Mouse (Mus musculus) MEL (cell line): Measurements from ENCODE around the gene Ehbp1. TPM values are rescaled to one million over a fixed set of nuclear protein-coding genes. Genes with fewer than 3 reads are reported as not detected.

ENCODE experiments used
- DNase-seq: peaks from one replicate; pipeline ENCODE4 v3.0.0; 2011; ENCODE audit warnings: low read depth, low spot score
- H3K27ac ChIP-seq: 2 replicates; pipeline ENCODE4 v1.5.1; 2012; ENCODE audit warnings: low read depth, mild to moderate bottlenecking, control low read depth, low read length, moderate library complexity; ENCODE audit not compliant: control insufficient read depth
- H3K27me3 ChIP-seq, 2 experiments: fragments of 150-350 bp in 1 of 2; sonication (generic) in 1 of 2; 2 replicates each; pipeline ENCODE4 v1.6.1; 2012; ENCODE audit warnings: low read length in 2 of 2, mild to moderate bottlenecking in 2 of 2, improper control_type of control experiment in 1 of 2, moderate library complexity in 1 of 2; ENCODE audit not compliant: insufficient read depth in 2 of 2, control insufficient read depth in 1 of 2
- H3K36me3 ChIP-seq, 2 experiments: 2 replicates each; pipeline ENCODE4 v1.6.1; 2012 to 2014; ENCODE audit warnings: low read length in 2 of 2, improper control_type of control experiment in 1 of 2, inconsistent platforms in 1 of 2, mild to moderate bottlenecking in 1 of 2; ENCODE audit not compliant: insufficient read depth in 2 of 2, control insufficient read depth in 1 of 2
- H3K4me1 ChIP-seq, 2 experiments: fragments of 150-350 bp in 1 of 2; sonication (generic) in 1 of 2; 2 replicates each; pipeline ENCODE4 v1.6.1; 2012; ENCODE audit warnings: low read length in 2 of 2, improper control_type of control experiment in 1 of 2, mild to moderate bottlenecking in 1 of 2; ENCODE audit not compliant: insufficient read depth in 2 of 2, control insufficient read depth in 1 of 2
- H3K4me3 ChIP-seq, 2 experiments: fragments of 150-350 bp in 1 of 2; sonication (generic) in 1 of 2; 2 replicates each; pipeline ENCODE4 v1.5.1; 2012; ENCODE audit warnings: low read depth in 2 of 2, low read length in 2 of 2, mild to moderate bottlenecking in 2 of 2, moderate library complexity in 2 of 2, control low read depth in 1 of 2, improper control_type of control experiment in 1 of 2; ENCODE audit not compliant: control insufficient read depth in 1 of 2, insufficient read depth in 1 of 2
- H3K79me2 ChIP-seq: 2 replicates; pipeline ENCODE4 v1.6.1; 2012; ENCODE audit warnings: mild to moderate bottlenecking, low read length, moderate library complexity; ENCODE audit not compliant: control insufficient read depth, poor library complexity, insufficient read depth
- H3K9ac ChIP-seq: 2 replicates; pipeline ENCODE4 v1.6.1; 2012; ENCODE audit warnings: low read depth, mild to moderate bottlenecking, control low read depth, low read length, moderate library complexity; ENCODE audit not compliant: control insufficient read depth, poor library complexity, severe bottlenecking
- H3K9me3 ChIP-seq: fragments of 150-350 bp; sonication (generic); replicated peaks from 2 replicates; pipeline ENCODE4 v1.6.1; 2012; ENCODE audit warnings: mild to moderate bottlenecking, low read length, improper control_type of control experiment, moderate library complexity; ENCODE audit not compliant: insufficient read depth
- CTCF ChIP-seq, 3 experiments: IDR thresholded peaks in 2 of 3; conservative IDR thresholded peaks in 1 of 3; 2 replicates each; pipeline ENCODE4 v1.5.1; 2011 to 2012; ENCODE audit warnings: low read length in 3 of 3, low read depth in 2 of 3, mild to moderate bottlenecking in 2 of 3, improper control_type of control experiment in 1 of 3, inconsistent platforms in 1 of 3, mixed read lengths in 1 of 3, moderate library complexity in 1 of 3; ENCODE audit not compliant: control insufficient read depth in 1 of 3, insufficient read depth in 1 of 3, poor library complexity in 1 of 3, severe bottlenecking in 1 of 3
- E2F4 ChIP-seq: IDR thresholded peaks from 2 replicates; pipeline ENCODE4 v1.6.1; 2011; ENCODE audit warnings: low read depth, low read length, improper control_type of control experiment, borderline replicate concordance
- EP300 ChIP-seq, 2 experiments: IDR thresholded peaks; 2 replicates each; pipeline ENCODE4 v1.6.1; 2011; ENCODE audit warnings: improper control_type of control experiment in 2 of 2, low read length in 2 of 2, low read depth in 1 of 2, mild to moderate bottlenecking in 1 of 2
- ETS1 ChIP-seq: IDR thresholded peaks from 2 replicates; pipeline ENCODE4 v1.6.1; 2012; ENCODE audit warnings: low read depth, mild to moderate bottlenecking, inconsistent platforms, low read length, improper control_type of control experiment, moderate library complexity
- GABPA ChIP-seq: IDR thresholded peaks from 2 replicates; pipeline ENCODE4 v1.6.1; 2012; ENCODE audit warnings: low read depth, mild to moderate bottlenecking, inconsistent platforms, low read length, improper control_type of control experiment, moderate library complexity
- HCFC1 ChIP-seq: IDR thresholded peaks from 2 replicates; pipeline ENCODE4 v1.6.1; 2012; ENCODE audit warnings: low read depth, mild to moderate bottlenecking, inconsistent platforms, low read length, improper control_type of control experiment, moderate library complexity
- KAT2A ChIP-seq: conservative IDR thresholded peaks from 2 replicates; pipeline ENCODE4 v1.6.1; 2012; ENCODE audit warnings: low read depth, low read length, improper control_type of control experiment, inconsistent platforms
- NRF1 ChIP-seq: IDR thresholded peaks from 2 replicates; pipeline ENCODE4 v1.6.1; 2014; ENCODE audit warnings: low read depth, mild to moderate bottlenecking, inconsistent platforms, low read length, improper control_type of control experiment, moderate library complexity; ENCODE audit not compliant: poor library complexity, insufficient read depth, severe bottlenecking
- POLR2AphosphoS2 ChIP-seq: IDR thresholded peaks from 2 replicates; pipeline ENCODE4 v1.6.1; 2011; ENCODE audit warnings: low read length, improper control_type of control experiment
- RAD21 ChIP-seq: IDR thresholded peaks from 2 replicates; pipeline ENCODE4 v1.6.1; 2011; ENCODE audit warnings: mild to moderate bottlenecking, low read depth, low read length, improper control_type of control experiment
- RCOR1 ChIP-seq: IDR thresholded peaks from 2 replicates; pipeline ENCODE4 v1.6.1; 2012; ENCODE audit warnings: low read depth, mild to moderate bottlenecking, inconsistent platforms, low read length, improper control_type of control experiment
- SIN3A ChIP-seq: IDR thresholded peaks from 2 replicates; pipeline ENCODE4 v1.6.1; 2012; ENCODE audit warnings: low read length, improper control_type of control experiment, inconsistent platforms
- TCF12 ChIP-seq: IDR thresholded peaks from 2 replicates; pipeline ENCODE4 v1.6.1; 2014; ENCODE audit warnings: low read depth, mild to moderate bottlenecking, inconsistent platforms, low read length, improper control_type of control experiment, moderate library complexity
- USF2 ChIP-seq, 2 experiments: IDR thresholded peaks; 2 replicates each; pipeline ENCODE4 v1.6.1; 2011 to 2012; ENCODE audit warnings: improper control_type of control experiment in 2 of 2, low read length in 2 of 2, borderline replicate concordance in 1 of 2, inconsistent platforms in 1 of 2, low read depth in 1 of 2, mild to moderate bottlenecking in 1 of 2; ENCODE audit not compliant: insufficient read depth in 1 of 2
- ZKSCAN1 ChIP-seq: IDR thresholded peaks from 2 replicates; pipeline ENCODE4 v1.6.1; 2012; ENCODE audit warnings: low read depth, mild to moderate bottlenecking, inconsistent platforms, low read length, improper control_type of control experiment, moderate library complexity
- ZMIZ1 ChIP-seq: IDR thresholded peaks from 2 replicates; pipeline ENCODE4 v1.6.1; 2012; ENCODE audit warnings: low read depth, mild to moderate bottlenecking, inconsistent platforms, low read length, improper control_type of control experiment, moderate library complexity
- polyA plus RNA-seq, 2 experiments: library from polyadenylated mRNA; stranded (reverse) in 1 of 2; unstranded in 1 of 2; fragments of >175 nt in 1 of 2; fragments of >200 nt in 1 of 2; gene quantifications; 2 replicates each; pipeline versions ENCODE4 v1.2.1 to v1.2.4; 2012; ENCODE audit warnings: low replicate concordance in 2 of 2, low read depth in 1 of 2; ENCODE audit not compliant: insufficient read length in 2 of 2, insufficient read depth in 1 of 2, missing spikeins in 1 of 2
- total RNA-seq: library from RNA; depleted of rRNA; stranded (reverse); fragments of 300-350 nt; gene quantifications from 2 replicates; pipeline ENCODE4 v1.2.3, GENCODE M21; 2012

Ehbp1 gene
- total and polyA plus RNA-seq, 3 experiments: 3.6 to 3.7 TPM; not detected in 1

GRCm38 (mm10) chr11:21985118-21985517, 357.0 kb downstream of the Ehbp1 start:
- H3K9ac ChIP-seq: no peak overlapping the region
- H3K4me3 ChIP-seq: no peak overlapping the region
- no peak for TF ChIP-seq HCFC1
- no peak for TF ChIP-seq KAT2A
- TF ChIP-seq TCF12: no peak
- TF ChIP-seq ZMIZ1: no peak
- TF ChIP-seq ZKSCAN1: no peak
- TF ChIP-seq GABPA: no peak
- TF ChIP-seq POLR2AphosphoS2: no peak
- no peak for TF ChIP-seq E2F4
- TF ChIP-seq EP300 (IDR thresholded peaks at IDR 0.05; ENCODE audit: low read depth in 1 of 2, low read length in 2 of 2): no peak
- TF ChIP-seq SIN3A: no peak
- TF ChIP-seq RCOR1: no peak
- no peak for TF ChIP-seq ETS1
- TF ChIP-seq USF2 (IDR thresholded peaks at IDR 0.05; ENCODE audit: borderline replicate concordance in 1 of 2, insufficient read depth in 1 of 2, low read depth in 1 of 2, low read length in 2 of 2): no peak
- no peak for TF ChIP-seq NRF1
- no peaks in the 10 kb centered on the region for H3K36me3 ChIP-seq
- no peak for DNase-seq
- no peaks in the 10 kb centered on the region for H3K9me3 ChIP-seq
- H3K27me3 ChIP-seq: peaks cover 0 to 13% of the 10 kb centered on the region in 2 experiments; a peak in 2 of 4 replicates
- no peaks in the 10 kb centered on the region for H3K79me2 ChIP-seq
- H3K27ac ChIP-seq: no peak overlapping the region
- H3K4me1 ChIP-seq: no peaks in the 10 kb centered on the region

- Histone ChIP-seq H3K27ac (no peak overlapping the region), H3K9ac (no peak overlapping the region), H3K4me3 (no peak overlapping the region), H3K4me1 (no peaks in the 10 kb centered on the region), H3K27me3 (no peaks in the 10 kb centered on the region; a peak in 1 of 4 replicates), H3K9me3 (no peaks in the 10 kb centered on the region), H3K36me3 (no peaks in the 10 kb centered on the region), H3K79me2 (no peaks in the 10 kb centered on the region)
- DNase-seq: peak; percentile 11
- TF ChIP-seq CTCF (IDR thresholded peaks at IDR 0.05 in 2 of 3, conservative IDR thresholded peaks at IDR 0.05 in 1 of 3; ENCODE audit: control insufficient read depth in 1 of 3, insufficient read depth in 1 of 3, low read depth in 2 of 3, low read length in 3 of 3, poor library complexity in 1 of 3, severe bottlenecking in 1 of 3) (peak in 2 of 3 experiments; percentile 21; a peak in 3 of 6 replicates), ZKSCAN1 (no peak), RAD21 (peak; percentile 31)
Measured at GRCm38 (mm10) chr11:21974005-21974531, 368.0 kb downstream of the Ehbp1 start.
